Mouse (Mus musculus): ENCODE measurements around the gene Myo15b. TPM values are rescaled to one million over a fixed set of nuclear protein-coding genes. Genes with fewer than 3 reads are reported as not detected.

Gene Myo15b
- polyA plus RNA-seq, 1 experiment: not detected

GRCm38 (mm10) chr11:115829036-115829435 is 29.2 kb upstream of the Myo15b start:
- no peak overlapping the region for H3K27ac ChIP-seq (ENCODE audit: insufficient read depth, low read depth, low read length)
- no peak for TF ChIP-seq POLR2A (IDR thresholded peaks at IDR 0.05; ENCODE audit: insufficient read depth, low read depth, low read length)
- TF ChIP-seq CTCF (IDR thresholded peaks at IDR 0.05; ENCODE audit: insufficient read depth, low read depth, low read length): no peak
- H3K4me1 ChIP-seq (ENCODE audit: control insufficient read depth, insufficient read depth, low read length): peaks cover 5% of the 10 kb centered on the region
- H3K4me3 ChIP-seq (ENCODE audit: insufficient read depth, low read depth, low read length): no peak overlapping the region
- 83% methylated on average over 4 of the region's 4 CpGs for WGBS

GRCm38 (mm10) chr11:115830550-115831325 is 27.5 kb upstream of the Myo15b start:
- WGBS: 49% methylated on average over 25 of the region's 25 CpGs
- Histone ChIP-seq H3K27ac (ENCODE audit: insufficient read depth, low read depth, low read length) (no peak overlapping the region), H3K4me1 (ENCODE audit: control insufficient read depth, insufficient read depth, low read length) (peaks cover 2% of the 10 kb centered on the region; the same call in 1 of the 2 replicates), H3K4me3 (ENCODE audit: insufficient read depth, low read depth, low read length) (no peak overlapping the region)
- no peak for TF ChIP-seq POLR2A (IDR thresholded peaks at IDR 0.05; ENCODE audit: insufficient read depth, low read depth, low read length)
- TF ChIP-seq CTCF (IDR thresholded peaks at IDR 0.05; ENCODE audit: insufficient read depth, low read depth, low read length): no peak

GRCm38 (mm10) chr11:115831518-115831917 is 26.7 kb upstream of the Myo15b start:
- no peak for TF ChIP-seq CTCF (IDR thresholded peaks at IDR 0.05; ENCODE audit: insufficient read depth, low read depth, low read length)
- H3K4me1 ChIP-seq (ENCODE audit: control insufficient read depth, insufficient read depth, low read length): peaks cover 2% of the 10 kb centered on the region; the same call in 1 of the 2 replicates
- 63% methylated on average over 3 of the region's 3 CpGs for WGBS

DNA sequence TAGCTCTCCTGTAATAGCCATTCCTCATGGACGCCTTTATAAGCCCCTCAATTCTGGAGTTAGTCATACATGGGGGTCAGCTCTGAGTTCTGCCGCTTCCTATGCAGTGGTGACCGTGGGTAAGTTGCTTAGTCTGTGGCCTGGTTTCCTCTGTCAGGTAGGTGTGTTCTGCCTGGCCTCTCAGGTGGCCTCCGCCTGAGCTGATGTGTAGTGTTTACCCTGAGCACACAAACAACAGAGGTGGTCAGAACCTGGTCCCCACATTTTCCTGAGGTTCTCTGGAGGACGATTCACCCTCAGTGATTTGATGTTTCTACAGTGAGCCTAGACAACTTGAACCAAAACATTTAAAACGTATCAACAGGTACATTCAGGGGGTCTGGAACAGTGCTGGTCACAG is 26.1 kb upstream of the Myo15b start:
- WGBS: 86% methylated on average over 6 of the region's 6 CpGs
- no peak overlapping the region for H3K4me3 ChIP-seq (ENCODE audit: insufficient read depth, low read depth, low read length)

More at GRCm38 (mm10) chr11:115831518-115831917, 26.7 kb upstream of the Myo15b start:
- H3K27ac ChIP-seq (ENCODE audit: insufficient read depth, low read depth, low read length): no peak overlapping the region
- no peak overlapping the region for H3K4me3 ChIP-seq (ENCODE audit: insufficient read depth, low read depth, low read length)

GRCm38 (mm10) chr11:115832523-115832922 is 25.7 kb upstream of the Myo15b start:
- no peak overlapping the region for H3K27ac ChIP-seq (ENCODE audit: insufficient read depth, low read depth, low read length)
- TF ChIP-seq CTCF (IDR thresholded peaks at IDR 0.05; ENCODE audit: insufficient read depth, low read depth, low read length): no peak
- TF ChIP-seq POLR2A (IDR thresholded peaks at IDR 0.05; ENCODE audit: insufficient read depth, low read depth, low read length): no peak
- H3K4me3 ChIP-seq (ENCODE audit: insufficient read depth, low read depth, low read length): no peak overlapping the region
- H3K4me1 ChIP-seq (ENCODE audit: control insufficient read depth, insufficient read depth, low read length): peaks cover 2% of the 10 kb centered on the region; the same call in 1 of the 2 replicates
- 52% methylated on average over 8 of the region's 8 CpGs for WGBS

More for the DNA sequence above, 26.1 kb upstream of the Myo15b start:
- Histone ChIP-seq H3K4me1 (ENCODE audit: control insufficient read depth, insufficient read depth, low read length) (peaks cover 2% of the 10 kb centered on the region; the same call in 1 of the 2 replicates), H3K27ac (ENCODE audit: insufficient read depth, low read depth, low read length) (no peak overlapping the region)
- no peak for TF ChIP-seq CTCF (IDR thresholded peaks at IDR 0.05; ENCODE audit: insufficient read depth, low read depth, low read length)
- TF ChIP-seq POLR2A (IDR thresholded peaks at IDR 0.05; ENCODE audit: insufficient read depth, low read depth, low read length): no peak

- Histone ChIP-seq H3K4me3 (ENCODE audit: insufficient read depth, low read depth, low read length) (no peak overlapping the region), H3K4me1 (ENCODE audit: control insufficient read depth, insufficient read depth, low read length) (peaks cover 2% of the 10 kb centered on the region; the same call in 1 of the 2 replicates), H3K27ac (ENCODE audit: insufficient read depth, low read depth, low read length) (no peak overlapping the region)
- WGBS: 63% methylated on average over 8 of the region's 8 CpGs
- no peak for TF ChIP-seq CTCF (IDR thresholded peaks at IDR 0.05; ENCODE audit: insufficient read depth, low read depth, low read length)
- no peak for TF ChIP-seq POLR2A (IDR thresholded peaks at IDR 0.05; ENCODE audit: insufficient read depth, low read depth, low read length)
Observed at GRCm38 (mm10) chr11:115833021-115833513, 25.1 kb upstream of the Myo15b start.

- no peak overlapping the region for H3K4me3 ChIP-seq (ENCODE audit: insufficient read depth, low read depth, low read length)
- no peak overlapping the region for H3K27ac ChIP-seq (ENCODE audit: insufficient read depth, low read depth, low read length)
- TF ChIP-seq POLR2A (IDR thresholded peaks at IDR 0.05; ENCODE audit: insufficient read depth, low read depth, low read length) (no peak), CTCF (IDR thresholded peaks at IDR 0.05; ENCODE audit: insufficient read depth, low read depth, low read length) (no peak)
- 74% methylated on average over 6 of the region's 6 CpGs for WGBS
- peaks cover 2% of the 10 kb centered on the region; the same call in 1 of the 2 replicates for H3K4me1 ChIP-seq (ENCODE audit: control insufficient read depth, insufficient read depth, low read length)
Observed at GRCm38 (mm10) chr11:115834033-115834432, 24.2 kb upstream of the Myo15b start.

DNA sequence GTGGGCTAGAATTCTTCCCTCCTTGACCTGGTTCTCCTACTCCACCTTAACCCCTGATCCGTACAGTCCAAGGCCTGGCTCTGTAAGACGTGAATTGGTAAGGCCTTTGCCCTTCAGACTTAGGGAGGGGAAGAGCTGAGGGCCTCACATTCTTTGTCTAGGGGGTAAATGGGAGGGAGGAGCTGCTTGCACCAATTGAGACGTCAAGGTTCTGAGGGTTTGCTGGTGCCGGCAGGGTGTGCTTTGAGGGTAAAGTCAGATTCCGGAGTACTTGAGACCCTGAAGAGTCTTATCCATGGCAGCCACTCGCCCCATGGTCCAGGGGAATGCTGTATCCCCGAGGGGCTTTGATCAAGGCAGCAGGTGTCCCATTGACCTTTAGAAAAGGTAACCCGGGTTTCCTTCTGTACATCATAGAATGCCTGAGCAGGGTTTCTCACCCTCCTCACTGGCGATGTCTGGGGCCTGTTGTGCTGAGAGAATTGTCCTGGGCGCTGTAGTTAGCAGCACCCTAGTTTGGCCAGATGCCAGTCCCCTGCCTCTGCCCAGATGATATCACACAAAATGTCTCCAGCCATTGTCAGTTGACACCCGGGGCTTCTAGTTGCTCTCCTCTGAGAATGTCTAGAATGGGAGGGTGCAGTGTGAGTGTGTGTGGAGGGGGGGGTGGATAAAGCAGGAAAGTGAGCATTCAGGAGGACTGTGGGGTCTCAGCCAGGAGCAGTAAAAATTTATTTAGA is 21.4 kb upstream of the Myo15b start:
- no peak overlapping the region for H3K27ac ChIP-seq (ENCODE audit: insufficient read depth, low read depth, low read length)
- 62% methylated on average over 11 of the region's 11 CpGs for WGBS
- no peak for TF ChIP-seq POLR2A (IDR thresholded peaks at IDR 0.05; ENCODE audit: insufficient read depth, low read depth, low read length)
- peaks cover 2% of the 10 kb centered on the region; the same call in 1 of the 2 replicates for H3K4me1 ChIP-seq (ENCODE audit: control insufficient read depth, insufficient read depth, low read length)
- H3K4me3 ChIP-seq (ENCODE audit: insufficient read depth, low read depth, low read length): no peak overlapping the region

All from olfactory bulb, adult 2 months (tissue).